Mouse (Mus musculus): Measurements from ENCODE around the gene Clpsl2. TPM values are rescaled to one million over a fixed set of nuclear protein-coding genes. Genes with fewer than 3 reads are reported as not detected.

Gene Clpsl2
- polyA plus RNA-seq (2015; fragmentation: Nextera tagmentation; extraction: Ambion mirVana): not detected in 2 replicates

- Histone ChIP-seq H3K27me3 (replicated peaks; ENCODE audit: control insufficient read depth, insufficient read depth, low read length) (no peaks in the 10 kb centered on the region), H3K36me3 (ENCODE audit: control insufficient read depth, insufficient read depth) (no peaks in the 10 kb centered on the region), H3K9ac (ENCODE audit: low read depth, low read length) (no peak within 1 kb of the TSS), H3K9me3 (ENCODE audit: control insufficient read depth) (no peaks in the 10 kb centered on the region), H3K4me1 (replicated peaks; ENCODE audit: control insufficient read depth, insufficient read depth, low read length) (no peaks in the 10 kb centered on the region), H3K4me3 (ENCODE audit: low read depth, low read length) (no peak within 1 kb of the TSS), H3K27ac (ENCODE audit: low read depth, low read length) (no peak within 1 kb of the TSS), H3K4me2 (replicated peaks; ENCODE audit: low read depth) (no peak within 1 kb of the TSS)
- WGBS: 86% methylated on average over 14 of the region's 14 CpGs
- ATAC-seq: no peak
- no peak for TF ChIP-seq CTCF (IDR thresholded peaks at IDR 0.05; ENCODE audit: low read depth)
These were observed at the start of gene Clpsl2 for GRCm38 (mm10) chr17:28549111-28549510. TSS of gene Clpsl2 (plus strand) at chr17:28549411.

GRCm38 (mm10) chr17:28500465-28500864 is 48.7 kb upstream of the Clpsl2 start:
- Histone ChIP-seq H3K27me3 (replicated peaks; ENCODE audit: control insufficient read depth, insufficient read depth, low read length) (no peaks in the 10 kb centered on the region), H3K4me2 (replicated peaks; ENCODE audit: low read depth) (no peak overlapping the region), H3K36me3 (ENCODE audit: control insufficient read depth, insufficient read depth) (no peaks in the 10 kb centered on the region), H3K27ac (ENCODE audit: low read depth, low read length) (no peak overlapping the region), H3K4me1 (replicated peaks; ENCODE audit: control insufficient read depth, insufficient read depth, low read length) (no peaks in the 10 kb centered on the region), H3K9ac (ENCODE audit: low read depth, low read length) (no peak overlapping the region), H3K4me3 (ENCODE audit: low read depth, low read length) (no peak overlapping the region), H3K9me3 (ENCODE audit: control insufficient read depth) (no peaks in the 10 kb centered on the region)
- ATAC-seq: no peak
- WGBS: 81% methylated on average over 3 of the region's 3 CpGs
- TF ChIP-seq CTCF (IDR thresholded peaks at IDR 0.05; ENCODE audit: low read depth): no peak

GRCm38 (mm10) chr17:28502196-28502821 is 46.9 kb upstream of the Clpsl2 start:
- 55% methylated on average over 7 of the region's 7 CpGs for WGBS
- H3K27ac ChIP-seq (ENCODE audit: low read depth, low read length): no peak overlapping the region
- no peak for ATAC-seq
- H3K36me3 ChIP-seq (ENCODE audit: control insufficient read depth, insufficient read depth): no peaks in the 10 kb centered on the region
- TF ChIP-seq CTCF (IDR thresholded peaks at IDR 0.05; ENCODE audit: low read depth): no peak
- H3K4me1 ChIP-seq (replicated peaks; ENCODE audit: control insufficient read depth, insufficient read depth, low read length): no peaks in the 10 kb centered on the region
- H3K27me3 ChIP-seq (replicated peaks; ENCODE audit: control insufficient read depth, insufficient read depth, low read length): no peaks in the 10 kb centered on the region
- H3K4me2 ChIP-seq (replicated peaks; ENCODE audit: low read depth): no peak overlapping the region
- H3K9me3 ChIP-seq (ENCODE audit: control insufficient read depth): no peaks in the 10 kb centered on the region
- no peak overlapping the region for H3K4me3 ChIP-seq (ENCODE audit: low read depth, low read length)
- no peak overlapping the region for H3K9ac ChIP-seq (ENCODE audit: low read depth, low read length)

- Histone ChIP-seq H3K36me3 (ENCODE audit: control insufficient read depth, insufficient read depth) (no peaks in the 10 kb centered on the region), H3K4me3 (ENCODE audit: low read depth, low read length) (no peak overlapping the region), H3K4me1 (replicated peaks; ENCODE audit: control insufficient read depth, insufficient read depth, low read length) (no peaks in the 10 kb centered on the region), H3K27ac (ENCODE audit: low read depth, low read length) (no peak overlapping the region), H3K27me3 (replicated peaks; ENCODE audit: control insufficient read depth, insufficient read depth, low read length) (no peaks in the 10 kb centered on the region), H3K9ac (ENCODE audit: low read depth, low read length) (no peak overlapping the region), H3K4me2 (replicated peaks; ENCODE audit: low read depth) (no peak overlapping the region), H3K9me3 (ENCODE audit: control insufficient read depth) (no peaks in the 10 kb centered on the region)
- WGBS: 79% methylated on average over 6 of the region's 6 CpGs
- no peak for TF ChIP-seq CTCF (IDR thresholded peaks at IDR 0.05; ENCODE audit: low read depth)
- ATAC-seq: no peak
These were observed 45.0 kb upstream of the Clpsl2 start for GRCm38 (mm10) chr17:28504182-28504581.

GRCm38 (mm10) chr17:28505591-28505990 is 43.6 kb upstream of the Clpsl2 start:
- Histone ChIP-seq H3K36me3 (ENCODE audit: control insufficient read depth, insufficient read depth) (no peaks in the 10 kb centered on the region), H3K27me3 (replicated peaks; ENCODE audit: control insufficient read depth, insufficient read depth, low read length) (no peaks in the 10 kb centered on the region), H3K4me3 (ENCODE audit: low read depth, low read length) (no peak overlapping the region), H3K9me3 (ENCODE audit: control insufficient read depth) (no peaks in the 10 kb centered on the region), H3K4me1 (replicated peaks; ENCODE audit: control insufficient read depth, insufficient read depth, low read length) (peaks cover 5% of the 10 kb centered on the region; the same call in 1 of the 2 replicates), H3K9ac (ENCODE audit: low read depth, low read length) (no peak overlapping the region), H3K4me2 (replicated peaks; ENCODE audit: low read depth) (no peak overlapping the region), H3K27ac (ENCODE audit: low read depth, low read length) (no peak overlapping the region)
- TF ChIP-seq CTCF (IDR thresholded peaks at IDR 0.05; ENCODE audit: low read depth): no peak
- 93% methylated on average over 4 of the region's 4 CpGs for WGBS
- no peak for ATAC-seq

- 17% methylated on average over 5 of the region's 5 CpGs for WGBS
- no peaks in the 10 kb centered on the region for H3K9me3 ChIP-seq (ENCODE audit: control insufficient read depth)
- H3K4me3 ChIP-seq (ENCODE audit: low read depth, low read length): no peak overlapping the region
- H3K27ac ChIP-seq (ENCODE audit: low read depth, low read length): no peak overlapping the region
- TF ChIP-seq CTCF (IDR thresholded peaks at IDR 0.05; ENCODE audit: low read depth): no peak
- H3K4me1 ChIP-seq (replicated peaks; ENCODE audit: control insufficient read depth, insufficient read depth, low read length): peaks cover 10% of the 10 kb centered on the region; the same call in 1 of the 2 replicates
- H3K27me3 ChIP-seq (replicated peaks; ENCODE audit: control insufficient read depth, insufficient read depth, low read length): no peaks in the 10 kb centered on the region
- ATAC-seq: no peak
- no peak overlapping the region for H3K9ac ChIP-seq (ENCODE audit: low read depth, low read length)
- no peak overlapping the region for H3K4me2 ChIP-seq (replicated peaks; ENCODE audit: low read depth)
- no peaks in the 10 kb centered on the region for H3K36me3 ChIP-seq (ENCODE audit: control insufficient read depth, insufficient read depth)
These were observed 42.3 kb upstream of the Clpsl2 start for GRCm38 (mm10) chr17:28506895-28507294.

Measured in intestine, postnatal 0 days (tissue).